Mouse (Mus musculus) left cerebral cortex, adult 18-20 months (tissue): ENCODE results near the gene Bag3. TPM values are rescaled to one million over a fixed set of nuclear protein-coding genes. Genes with fewer than 3 reads are reported as not detected.
A peak's percentile ranks its signal among the peaks of the same experiment; 100 is the strongest.
"Not testable (repeated sequence)": the region's sequence is repeated elsewhere in the genome, so short reads cannot be mapped to it uniquely, and the experiment has no call there.

Source experiments
- DNase-seq, 2 experiments: peaks; one replicate each; pipeline ENCODE4 v3.0.0; 2021 to 2022; ENCODE audit warnings: low spot score in 2 of 2, mixed read lengths in 1 of 2
- total RNA-seq, 2 experiments: library from RNA; stranded (reverse); gene quantifications; 2 replicates each; pipeline ENCODE4 v1.2.3; 2021

Bag3 gene
- total RNA-seq, 2 experiments from 2014 or later: 9.4 to 10.2 TPM

DNA sequence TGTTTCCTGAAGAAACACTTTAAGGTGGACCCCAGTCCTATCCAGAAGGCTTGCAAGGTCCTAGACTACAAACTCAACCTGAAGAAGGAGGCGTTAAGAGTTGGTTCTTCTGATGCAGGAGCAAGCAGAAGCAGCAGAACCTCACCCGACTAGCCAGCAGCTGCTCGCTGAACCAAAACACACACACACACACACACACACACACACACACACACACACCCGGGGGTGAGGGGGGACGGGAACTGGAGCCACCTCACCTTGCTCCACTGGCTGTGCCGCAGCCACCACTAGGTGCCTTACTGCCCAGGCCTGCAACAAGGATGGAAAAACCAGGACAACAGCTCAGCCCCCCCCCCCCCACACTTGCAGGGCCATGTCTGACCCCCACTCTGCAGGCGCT lies 42.9 kb downstream of the Bag3 start:
- DNase-seq: no peak

GRCm38 (mm10) chr7:128567561-128568244 lies 44.3 kb downstream of the Bag3 start:
- DNase-seq: no peak

DNA sequence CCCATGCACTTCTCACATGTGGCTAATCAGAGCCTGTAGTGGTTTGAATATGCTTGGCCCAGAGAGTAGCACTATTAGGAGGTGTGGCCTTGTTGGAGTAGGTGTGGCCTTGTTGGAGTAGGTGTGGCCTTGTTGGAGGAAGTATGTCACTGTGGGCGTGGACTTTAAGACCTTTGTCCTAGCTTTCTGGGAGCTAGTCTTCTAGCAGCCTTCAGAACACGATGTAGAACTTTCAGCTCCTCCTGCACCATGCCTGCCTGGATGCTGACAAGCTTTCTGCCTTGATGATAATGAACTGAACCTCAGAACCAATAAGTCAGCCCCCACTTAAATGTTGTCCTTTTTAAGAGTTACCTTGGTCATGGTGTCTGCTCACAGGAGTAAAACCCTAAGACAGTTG lies 46.0 kb downstream of the Bag3 start:
- DNase-seq: not testable (repeated sequence)

GRCm38 (mm10) chr7:128569987-128570656 lies 46.7 kb downstream of the Bag3 start:
- DNase-seq: no peak

DNA sequence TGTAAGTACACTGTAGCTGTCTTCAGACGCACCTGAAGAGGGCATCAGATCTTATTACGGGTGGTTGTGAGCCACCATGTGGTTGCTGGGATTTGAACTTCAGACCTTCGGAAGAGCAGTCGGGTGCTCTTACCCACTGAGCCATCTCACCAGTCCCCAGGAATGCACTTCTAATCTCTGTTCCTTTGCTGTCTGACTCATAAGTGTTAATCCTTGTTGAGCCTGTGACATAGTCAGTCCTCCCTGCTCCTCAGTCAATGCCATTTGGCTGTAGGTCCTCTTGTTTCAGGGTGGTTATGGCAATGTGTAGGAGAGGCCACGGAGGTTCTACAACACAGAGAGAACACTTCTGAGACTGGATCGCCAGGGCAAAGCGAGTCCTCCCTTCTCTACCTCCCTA lies 47.2 kb downstream of the Bag3 start:
- not testable (repeated sequence) for DNase-seq

DNA sequence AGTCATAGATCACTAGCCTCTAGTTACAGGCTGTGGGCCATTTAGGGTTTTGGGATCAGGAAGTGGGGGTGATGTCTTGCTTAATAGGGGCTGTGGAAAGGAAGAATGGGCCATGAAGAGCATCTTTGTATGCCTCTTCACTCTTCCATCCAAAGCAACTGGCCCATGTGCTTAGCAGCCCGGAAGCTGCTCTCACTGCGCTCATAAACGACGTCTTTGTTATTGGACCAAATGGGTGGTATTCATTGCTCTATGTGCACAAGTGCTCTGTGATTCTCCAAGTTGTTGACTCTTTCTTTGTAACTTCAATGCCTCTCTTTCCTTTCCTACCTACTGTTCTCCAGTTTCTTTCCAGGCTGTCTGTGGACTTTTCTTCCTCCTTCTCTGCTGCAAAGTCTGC lies 48.6 kb downstream of the Bag3 start:
- no peak for DNase-seq

- DNase-seq: no peak
These were observed 51.8 kb downstream of the Bag3 start for GRCm38 (mm10) chr7:128575211-128575610.

DNA sequence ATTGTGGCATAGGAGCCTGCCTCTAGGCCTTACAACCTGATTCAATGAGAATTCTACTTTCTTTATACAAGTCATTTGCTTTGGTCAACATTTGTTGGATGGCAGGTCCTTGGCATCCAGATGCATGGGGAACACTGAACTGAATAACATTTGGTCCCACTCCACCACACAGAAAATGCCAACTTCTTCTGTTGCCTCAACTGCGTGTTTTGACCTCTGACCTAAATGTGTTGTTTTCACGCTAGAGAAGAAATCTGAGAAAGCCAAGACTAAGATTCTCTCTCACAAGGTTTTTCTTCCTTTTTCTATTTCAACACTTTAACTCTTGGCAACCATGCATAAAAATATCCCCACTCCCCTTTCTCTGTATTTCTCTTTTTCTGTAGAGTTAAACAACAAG lies 52.4 kb downstream of the Bag3 start:
- DNase-seq: no peak

- no peak for DNase-seq
These were observed 54.2 kb downstream of the Bag3 start for GRCm38 (mm10) chr7:128577607-128578006.

- no peak for DNase-seq
These were observed 55.0 kb downstream of the Bag3 start for GRCm38 (mm10) chr7:128578199-128578945.

DNA sequence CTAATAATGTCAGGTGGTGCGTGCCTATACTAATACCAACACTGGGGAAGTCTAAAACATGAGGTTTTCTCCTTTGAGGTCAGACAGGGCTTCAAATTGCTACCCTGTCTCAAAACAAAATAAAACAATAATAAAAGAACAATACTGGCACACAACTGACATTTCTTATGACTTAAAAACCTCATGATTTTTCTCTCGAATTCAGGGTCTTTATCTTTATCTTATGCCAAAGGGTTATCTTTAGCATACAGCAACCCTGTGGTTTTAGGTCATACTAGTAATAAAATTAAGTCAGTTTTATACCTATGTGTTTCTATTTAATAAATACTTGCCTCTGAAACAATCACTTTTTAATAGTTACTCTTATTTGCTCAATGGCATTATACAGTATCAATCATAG lies 56.0 kb downstream of the Bag3 start:
- DNase-seq: no peak

DNA sequence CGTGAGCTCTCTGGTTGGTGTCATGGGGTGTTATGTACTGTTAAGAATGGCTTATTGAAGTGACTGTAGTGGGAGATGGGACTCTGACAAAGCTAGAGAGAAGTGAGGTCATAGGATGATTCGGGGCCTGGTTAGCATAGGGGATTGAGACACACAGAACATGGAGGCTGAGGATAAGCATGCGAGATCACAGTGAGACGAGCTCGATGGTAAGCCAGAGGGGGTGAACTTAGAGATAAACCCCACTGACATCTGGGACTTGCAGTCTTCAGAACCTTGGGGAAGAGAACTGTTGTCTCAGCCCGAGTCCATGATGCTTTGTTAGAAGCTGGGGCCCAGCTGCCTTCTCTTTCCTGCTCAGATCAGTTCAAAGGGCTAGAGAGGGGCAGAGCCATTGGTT lies 56.9 kb downstream of the Bag3 start:
- no peak for DNase-seq

- no peak for DNase-seq
These were observed 58.6 kb downstream of the Bag3 start for GRCm38 (mm10) chr7:128581864-128582484.

DNA sequence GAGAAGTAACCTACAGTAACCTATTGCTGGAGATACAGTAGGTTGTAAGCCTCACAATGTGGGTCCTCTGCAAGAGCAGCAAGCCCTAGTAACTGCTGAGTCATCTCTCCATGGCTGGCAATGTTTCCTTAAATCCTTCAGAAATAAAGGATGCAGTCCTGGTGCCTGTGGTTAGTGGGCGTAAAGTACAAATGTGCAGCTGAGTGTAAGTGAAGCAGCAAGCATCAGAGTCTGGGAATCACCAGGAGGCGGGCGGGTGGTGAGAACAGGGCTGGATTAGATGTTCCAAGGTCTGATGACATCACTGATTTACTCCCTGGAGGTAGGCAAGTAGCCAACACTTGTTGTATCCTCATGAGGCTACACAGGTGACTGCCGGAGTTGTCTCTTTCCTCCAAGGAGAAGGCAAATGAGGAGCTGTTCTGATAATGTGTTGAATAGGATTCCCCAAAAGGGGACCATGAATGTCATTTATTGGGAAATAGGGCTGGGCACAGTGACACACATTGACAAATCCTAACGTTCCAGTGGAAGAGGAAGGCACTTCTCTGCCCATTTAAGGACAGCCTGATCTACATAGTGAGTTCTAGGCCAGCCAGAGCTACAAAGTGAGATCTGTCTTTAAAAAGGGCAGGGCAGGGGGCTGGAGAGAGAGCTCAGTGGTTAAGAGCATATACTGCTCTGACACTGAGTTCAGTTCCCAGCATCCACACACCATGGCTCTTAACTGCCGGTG lies 60.0 kb downstream of the Bag3 start:
- DNase-seq: peak; percentile 77 to 83

DNA sequence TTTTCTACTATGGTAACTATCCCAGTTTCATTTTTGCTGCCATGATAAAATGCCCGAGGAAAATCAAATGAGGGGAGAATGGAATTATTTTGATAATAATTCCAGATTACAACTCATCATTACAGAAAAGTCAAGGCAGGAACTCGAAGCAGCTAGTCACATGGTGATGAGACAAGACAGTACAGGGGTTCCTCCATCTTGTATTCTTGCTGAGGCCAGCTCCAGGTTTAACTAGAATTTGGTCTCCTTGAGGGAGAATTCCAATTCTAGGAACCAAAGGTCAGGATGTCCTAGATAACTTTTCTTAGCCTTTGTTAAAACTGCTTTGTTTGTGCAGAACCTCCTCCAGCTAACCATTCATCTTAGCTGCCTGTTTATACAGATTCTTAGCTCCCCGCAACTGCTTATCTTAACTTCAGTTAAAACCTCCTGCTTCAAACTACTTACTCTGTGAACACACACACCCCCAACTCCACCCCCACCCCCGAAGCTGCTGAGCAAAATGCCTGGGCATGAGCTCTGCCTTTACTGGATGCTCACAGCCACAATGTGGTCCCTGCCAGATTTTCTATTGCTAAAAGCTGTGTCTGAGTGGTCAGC lies 64.0 kb downstream of the Bag3 start:
- peak in 1 of 2 experiments; percentile 10 for DNase-seq

DNA sequence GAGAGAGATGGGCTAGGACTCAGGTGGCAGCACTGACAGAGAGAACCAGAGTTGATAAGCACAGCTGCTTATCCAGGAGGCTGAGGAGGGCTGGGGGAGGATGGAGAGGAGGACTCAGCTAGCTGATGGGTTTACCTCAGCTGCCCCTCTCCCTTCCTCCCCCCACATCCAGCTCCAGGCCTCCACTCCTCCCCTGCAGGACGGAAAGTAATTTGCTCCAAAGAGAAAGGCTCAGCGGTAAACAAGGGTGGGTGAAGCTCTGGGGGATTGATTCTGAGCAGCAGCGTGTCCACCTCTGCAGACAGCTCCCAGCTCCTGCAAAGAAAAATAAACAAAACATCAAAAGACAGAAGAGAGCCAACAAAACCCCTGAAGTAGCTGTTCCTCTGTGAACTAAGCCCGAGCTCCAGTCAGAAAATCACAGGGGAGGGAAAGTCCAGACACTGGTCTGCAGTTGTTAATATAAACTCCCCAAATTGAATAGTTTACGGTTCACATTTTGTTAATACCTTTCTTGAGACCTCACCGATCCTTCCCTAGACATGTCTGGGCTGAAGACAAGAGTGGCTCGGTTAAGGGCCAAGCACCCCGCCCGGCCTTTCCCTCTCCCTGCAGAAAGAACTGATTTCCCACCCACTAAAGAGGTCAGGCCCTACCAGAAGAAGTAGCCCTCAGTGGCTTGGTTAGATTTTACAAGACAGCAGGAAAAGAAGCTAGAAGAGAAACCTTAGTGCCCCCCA lies 68.1 kb downstream of the Bag3 start:
- peak in 1 of 2 experiments; percentile 4 for DNase-seq

DNA sequence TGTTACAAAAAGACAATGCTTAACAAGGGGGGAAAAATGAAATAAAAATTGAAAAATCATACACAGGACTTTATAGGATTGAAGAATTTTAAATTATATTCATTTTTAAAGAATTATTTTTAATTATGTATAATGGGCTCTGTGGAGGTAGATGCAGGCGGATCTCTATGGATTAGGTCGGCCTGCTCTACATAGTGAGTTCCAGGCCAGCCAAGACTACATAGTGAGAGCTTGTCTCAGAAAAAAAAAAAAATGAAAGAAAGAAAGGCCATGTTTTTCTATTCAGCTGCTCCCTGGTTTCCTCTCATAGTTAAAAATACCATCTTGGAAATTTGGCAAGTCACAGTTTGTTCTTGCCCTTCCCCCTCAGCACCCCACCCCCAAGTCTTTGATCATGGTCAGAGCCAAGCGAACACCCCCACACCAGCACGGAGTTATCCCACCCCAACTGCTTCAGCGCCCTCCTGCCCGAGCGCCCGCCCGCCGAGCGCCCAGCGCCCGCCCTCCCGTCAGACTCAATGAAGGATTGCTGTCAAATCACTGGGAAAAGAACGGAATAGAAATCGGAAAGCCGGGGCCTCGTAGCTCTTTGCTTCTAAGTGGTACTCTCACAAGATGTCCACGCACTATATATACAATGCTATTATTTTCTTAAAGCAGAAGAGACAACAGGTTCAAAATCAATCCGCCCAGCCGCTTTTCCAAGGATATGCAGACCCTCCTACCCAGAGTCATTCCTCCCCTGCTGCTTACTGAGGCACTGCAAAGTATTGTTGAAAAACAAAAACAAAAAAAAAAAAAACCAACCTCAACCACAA lies 68.9 kb downstream of the Bag3 start:
- peak; percentile 41 to 58 for DNase-seq

GRCm38 (mm10) chr7:128592936-128593241 lies 69.5 kb downstream of the Bag3 start:
- DNase-seq: no peak

DNA sequence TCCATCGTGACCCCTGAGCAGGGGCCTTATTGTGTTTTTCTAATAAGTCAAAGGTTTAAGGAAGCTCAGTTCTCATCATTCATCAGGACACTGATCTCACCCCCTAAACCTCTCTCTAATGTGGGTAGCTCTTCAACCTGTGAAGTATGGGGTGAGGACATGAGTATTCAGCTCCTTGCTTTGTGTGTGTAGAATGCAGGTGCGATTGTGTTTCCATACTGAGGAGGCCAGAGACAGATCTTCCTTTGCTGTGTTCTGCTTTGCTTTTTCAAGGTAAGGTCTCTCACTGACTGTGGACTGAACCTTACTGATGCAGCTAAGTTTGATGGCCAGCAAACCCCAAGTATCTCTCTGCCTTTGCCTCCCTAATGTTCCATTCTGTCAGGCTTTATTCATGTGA lies 72.9 kb downstream of the Bag3 start:
- DNase-seq: no peak
